Mouse (Mus musculus): ENCODE measurements around the gene Pld5.

The Pld5 gene

GRCm38 (mm10) chr1:175950851-175951250 is 324.3 kb downstream of the Pld5 start:
- intact Hi-C loops (cut with DNase I): no loop called here

GRCm38 (mm10) chr1:175950421-175950820 is 324.7 kb downstream of the Pld5 start:
- intact Hi-C loops (cut with DNase I): no loop called here

- intact Hi-C loops (cut with DNase I): no loop called here
Observed at GRCm38 (mm10) chr1:175946718-175947315, 328.3 kb downstream of the Pld5 start.

GRCm38 (mm10) chr1:175943168-175943567 is 331.9 kb downstream of the Pld5 start:
- intact Hi-C loops (cut with DNase I): no loop called here

GRCm38 (mm10) chr1:175938731-175939130 is 336.4 kb downstream of the Pld5 start:
- intact Hi-C loops (cut with DNase I): loop anchor here (5.0 to 10.0 kb wide), 3 partner anchors 284 to 926 kb away; no protein-coding TSS in a partner anchor

- intact Hi-C loops (cut with DNase I): loop anchor here (5.0 to 10.0 kb wide), 3 partner anchors 286 to 928 kb away; no protein-coding TSS in a partner anchor
Observed at GRCm38 (mm10) chr1:175936282-175936737, 338.8 kb downstream of the Pld5 start.

GRCm38 (mm10) chr1:175931391-175931790 is 343.7 kb downstream of the Pld5 start:
- intact Hi-C loops (cut with DNase I): loop anchor here (10.0 kb wide), 1 partner anchor 933 kb away; no protein-coding TSS in a partner anchor

- intact Hi-C loops (cut with DNase I): loop anchor here (2.0 kb wide), 1 partner anchor 253 kb away; no protein-coding TSS in a partner anchor
Observed at GRCm38 (mm10) chr1:175923848-175924787, 351.0 kb downstream of the Pld5 start.

- intact Hi-C loops (cut with DNase I): no loop called here
Observed at GRCm38 (mm10) chr1:175921091-175921490, 354.0 kb downstream of the Pld5 start.

GRCm38 (mm10) chr1:175920029-175920428 is 355.1 kb downstream of the Pld5 start, which contains the start of gene Gm38100:
TSS of gene Gm38100 (plus strand) at chr1:175920329.
- intact Hi-C loops (cut with DNase I): no loop called here

- intact Hi-C loops (cut with DNase I): no loop called here
Observed at GRCm38 (mm10) chr1:175913728-175914303, 361.3 kb downstream of the Pld5 start.

Measured in adrenal gland (tissue).